Mouse (Mus musculus): ENCODE results near the gene Bicral. TPM values are rescaled to one million over a fixed set of nuclear protein-coding genes. Genes with fewer than 3 reads are reported as not detected.

Bicral gene
- polyA plus RNA-seq (2015; fragmentation: Illumina TruSeq; extraction: RNeasy Lipid Tissue Mini Kit (QIAGEN cat#74804); ENCODE audit: insufficient read depth, low replicate concordance), result 33.0 TPM

DNA sequence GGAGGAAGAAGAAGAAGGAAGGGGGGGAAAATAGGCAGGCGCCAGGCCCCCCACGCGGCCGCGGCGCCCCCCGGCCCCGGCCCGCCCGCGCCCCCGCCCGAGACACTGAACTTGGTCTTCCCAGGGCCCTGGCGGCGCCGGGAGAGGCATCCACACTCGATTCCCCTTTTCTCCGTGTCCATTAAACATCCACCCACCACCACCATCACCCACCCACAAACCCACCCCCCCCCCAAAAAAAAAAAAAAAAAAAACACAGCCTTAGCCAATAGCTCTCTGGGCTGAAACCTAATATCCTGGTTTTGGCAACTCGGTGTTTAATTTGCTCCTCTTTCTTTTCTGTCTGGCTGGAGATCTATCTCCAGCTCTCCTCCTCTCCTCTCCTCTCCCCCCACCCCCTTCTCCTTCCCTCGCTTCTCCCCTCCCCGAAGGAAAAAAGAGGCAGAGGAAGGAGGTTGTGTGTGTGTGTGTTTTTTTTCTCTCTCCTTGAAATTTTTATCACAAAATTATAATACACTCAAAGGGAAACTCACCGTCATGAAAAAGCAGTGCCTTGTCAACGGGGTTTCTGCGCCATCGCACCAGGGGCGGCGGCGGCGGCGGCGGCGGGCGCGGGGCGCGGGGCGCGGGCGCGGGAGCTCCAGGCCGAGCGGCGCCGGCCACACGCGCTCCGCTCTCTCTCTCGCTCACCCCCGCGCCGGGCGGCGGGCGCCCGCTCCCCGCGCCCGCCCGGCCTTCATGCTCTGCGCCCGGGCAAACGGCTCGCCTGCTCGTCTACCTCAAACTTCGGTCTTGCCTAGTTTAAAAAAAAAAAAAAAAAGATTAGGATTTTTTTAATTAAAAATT lies at the start of gene Bicral:
Gene Bicral (minus strand): TSS at position 580 of the 846 bp plus-strand sequence.

DNA sequence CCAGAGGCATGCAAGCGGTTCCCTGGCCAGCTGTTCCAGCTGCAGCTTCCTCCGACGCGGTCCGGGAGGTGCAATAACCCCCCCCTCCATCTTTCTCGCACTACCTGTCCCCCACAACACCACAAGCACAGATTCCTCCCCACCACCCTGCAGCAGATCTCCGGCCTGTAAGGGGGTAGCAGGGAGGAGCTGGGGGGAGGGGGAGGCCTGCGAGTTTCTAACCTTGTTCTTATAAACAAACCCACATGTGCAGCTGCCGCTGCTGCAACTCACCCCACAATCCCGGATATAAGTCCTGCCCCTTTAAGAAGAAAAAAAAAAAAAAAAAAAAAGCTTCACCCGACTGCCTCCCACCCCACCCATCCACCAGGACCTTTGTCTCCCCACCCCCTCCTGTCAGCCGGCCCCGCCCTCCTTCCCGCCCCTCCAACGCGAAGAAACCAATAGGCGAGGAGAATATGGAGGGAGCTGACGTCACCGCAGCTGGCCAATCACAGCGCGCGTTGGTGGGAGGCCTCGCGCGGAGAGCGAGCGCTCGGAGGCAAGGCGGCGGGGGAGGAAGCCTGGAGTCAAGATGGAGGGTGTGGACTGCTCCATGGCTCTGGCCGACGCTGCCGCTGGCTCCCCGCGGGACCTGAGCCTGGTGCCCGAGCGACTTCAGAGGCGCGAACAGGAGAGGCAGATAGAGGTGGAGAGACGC lies 32.0 kb upstream of the Bicral start, which contains the start of gene Tbcc:
Gene Tbcc (plus strand): TSS at position 569 of the 700 bp plus-strand sequence.

DNA sequence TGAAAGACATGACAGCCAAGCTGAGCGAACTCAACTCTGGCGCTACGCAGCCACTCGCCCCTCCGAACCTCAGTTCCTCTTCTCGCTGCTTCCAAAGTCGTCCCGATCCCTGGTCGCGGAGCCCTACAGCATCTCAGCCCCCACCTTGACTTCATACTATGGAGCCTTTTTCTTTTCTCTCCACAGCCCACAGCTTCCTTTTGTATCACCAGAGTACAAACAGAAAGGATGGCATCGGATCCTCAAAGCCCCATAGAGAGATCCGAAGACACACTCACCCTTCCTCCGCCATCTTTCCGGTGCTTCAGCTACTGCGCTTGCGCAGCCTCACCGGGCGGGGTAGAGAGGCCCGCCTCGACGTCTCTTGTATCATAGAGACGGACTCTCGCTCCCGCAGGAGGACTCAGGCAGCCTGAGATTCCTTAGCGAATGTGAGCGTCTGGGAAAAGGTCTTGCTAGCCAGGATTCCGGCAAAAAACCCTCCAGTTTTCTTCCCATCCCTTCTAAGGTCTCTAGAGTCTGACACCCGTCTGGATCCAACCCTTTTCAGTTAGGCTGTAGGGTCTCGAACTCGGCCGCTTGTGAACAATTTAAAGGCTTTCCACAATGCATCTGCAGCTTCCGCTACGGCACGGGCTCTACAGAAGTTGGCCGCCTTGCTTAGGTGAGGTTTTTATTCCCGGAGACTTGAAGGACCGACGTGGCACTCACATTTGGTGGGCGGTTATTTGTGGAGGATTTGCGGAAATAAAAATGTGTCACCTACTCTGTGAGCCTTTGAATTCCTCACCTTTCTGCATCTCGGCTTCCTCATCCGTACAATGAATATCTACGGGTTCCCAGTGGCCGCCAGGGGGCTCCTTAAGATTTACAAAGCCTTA lies 75.7 kb downstream of the Bicral start, which contains the start of gene Rpl7l1:
Gene Rpl7l1 (minus strand): TSS at position 332 of the 881 bp plus-strand sequence.

DNA sequence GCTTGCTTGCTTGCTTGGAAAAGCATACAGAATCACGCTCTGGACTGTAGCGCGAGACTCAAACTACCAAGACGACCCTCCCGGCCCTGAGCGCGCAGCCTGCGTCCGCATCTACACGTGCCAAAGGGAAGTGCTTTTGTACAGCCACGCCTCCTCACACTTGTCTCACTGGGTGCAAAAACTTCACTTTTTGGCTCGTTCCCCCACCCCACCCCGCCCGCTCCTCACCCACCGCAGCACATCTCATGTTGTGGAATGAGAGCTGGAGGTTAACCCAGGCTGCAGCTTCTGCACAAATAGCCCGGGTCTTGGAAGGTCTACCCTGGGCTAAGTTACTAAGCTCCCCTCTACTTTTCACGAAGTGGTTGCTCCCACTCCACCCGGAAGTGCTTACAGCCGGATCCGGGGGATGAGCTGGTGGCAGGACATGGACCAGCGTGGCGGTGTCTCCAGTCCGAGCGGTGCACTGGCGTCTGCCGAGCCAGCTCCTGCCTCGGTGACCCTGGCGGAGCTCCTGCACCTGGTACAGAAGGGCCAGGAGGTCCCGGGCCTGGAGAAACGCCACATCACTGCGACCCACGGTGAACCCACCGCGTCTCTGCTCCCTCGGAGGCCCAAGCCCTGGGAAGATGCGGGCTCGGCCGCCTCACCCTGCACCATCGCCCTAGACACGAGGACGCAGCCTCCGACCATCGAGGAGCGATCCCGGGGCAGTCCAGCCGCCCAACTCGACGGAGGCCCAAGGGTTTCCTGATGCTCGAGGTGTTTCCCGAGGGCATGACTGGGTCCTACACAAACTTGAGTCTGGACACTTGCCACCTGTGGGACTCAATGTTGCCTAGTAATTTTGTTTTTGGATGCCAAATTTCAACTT lies 85.6 kb downstream of the Bicral start, which contains the start of gene 2310039H08Rik:
Gene 2310039H08Rik (plus strand): TSS at position 232 of the 874 bp plus-strand sequence.

DNA sequence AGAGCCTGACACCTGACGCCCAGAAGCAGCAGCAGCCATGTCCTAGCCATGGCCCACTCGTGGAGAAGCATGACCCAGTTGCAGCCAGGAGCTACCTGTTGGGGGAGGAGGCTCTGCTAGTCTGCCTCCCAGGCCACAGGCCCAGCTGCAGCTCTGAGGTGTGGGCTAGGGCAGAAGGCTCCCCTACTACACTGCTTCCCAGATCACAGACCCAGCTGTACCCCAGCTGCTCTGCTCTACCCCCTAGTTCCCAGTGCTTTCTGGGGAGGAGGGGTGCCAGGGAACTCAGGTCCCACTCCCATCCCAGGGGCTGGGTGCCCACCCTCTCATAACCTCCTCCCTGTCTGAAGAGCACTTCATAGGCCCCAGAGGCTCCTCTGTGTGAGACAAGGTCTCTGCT lies 94.7 kb downstream of the Bicral start, which contains the start of gene Ptcra:
Gene Ptcra (minus strand): TSS at position 169 of the 400 bp plus-strand sequence.

DNA sequence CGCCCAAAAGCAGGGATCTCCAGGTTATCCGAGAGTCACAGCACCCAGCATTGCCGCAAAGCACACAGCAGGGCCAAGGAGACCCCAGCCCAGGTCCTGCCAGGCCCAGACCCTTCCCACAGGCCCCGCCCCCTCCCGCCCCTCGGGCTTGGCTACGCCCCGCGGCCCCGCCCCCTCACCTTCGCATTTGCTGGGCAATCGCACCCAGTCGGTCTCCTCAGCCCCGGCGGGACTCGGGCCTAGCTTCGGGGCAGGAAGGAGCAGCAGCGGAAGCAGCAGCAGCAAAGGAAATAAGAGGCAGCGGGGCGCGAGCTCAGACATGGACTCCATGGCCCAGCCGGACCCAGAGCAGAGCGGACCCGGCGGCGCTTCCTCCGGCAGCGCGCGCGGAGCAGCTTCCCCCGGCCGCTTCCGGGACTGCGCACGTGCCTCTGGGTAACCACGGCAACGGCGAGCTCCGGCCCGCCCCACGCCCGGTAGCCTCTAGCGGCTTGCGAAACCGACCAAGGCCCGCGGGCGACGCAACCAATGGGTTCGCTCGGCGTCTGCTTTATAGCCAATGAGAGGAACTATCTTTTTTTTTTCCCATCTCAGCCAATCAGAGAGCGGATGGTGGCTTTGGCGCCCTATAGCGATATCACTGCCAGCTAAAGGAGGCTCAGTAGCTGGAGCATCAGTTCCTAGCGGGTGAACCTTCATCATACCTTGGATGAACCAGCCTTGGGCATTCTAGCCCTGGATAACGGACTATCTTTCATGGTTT lies 106.3 kb downstream of the Bicral start, which contains the start of gene Cnpy3:
Gene Cnpy3 (minus strand): TSS at position 421 of the 763 bp plus-strand sequence.

Other genes starting within 250 kb of the Bicral start
- gene Ptk7, start 229.0 kb downstream of the Bicral start, polyA plus RNA-seq (2015; fragmentation: Illumina TruSeq; extraction: RNeasy Lipid Tissue Mini Kit (QIAGEN cat#74804); ENCODE audit: insufficient read depth, low replicate concordance), result 2.3 TPM
- gene Klc4, start 212.5 kb downstream of the Bicral start, polyA plus RNA-seq (2015; fragmentation: Illumina TruSeq; extraction: RNeasy Lipid Tissue Mini Kit (QIAGEN cat#74804); ENCODE audit: insufficient read depth, low replicate concordance), result 5.2 TPM
- gene Mrpl2, start 212.3 kb downstream of the Bicral start, polyA plus RNA-seq (2015; fragmentation: Illumina TruSeq; extraction: RNeasy Lipid Tissue Mini Kit (QIAGEN cat#74804); ENCODE audit: insufficient read depth, low replicate concordance), result 16.5 TPM
- 2.9 TPM for gene Cul7, start 208.1 kb downstream of the Bicral start, polyA plus RNA-seq (2015; fragmentation: Illumina TruSeq; extraction: RNeasy Lipid Tissue Mini Kit (QIAGEN cat#74804); ENCODE audit: insufficient read depth, low replicate concordance)
- gene Rrp36, start 184.1 kb downstream of the Bicral start, polyA plus RNA-seq (2015; fragmentation: Illumina TruSeq; extraction: RNeasy Lipid Tissue Mini Kit (QIAGEN cat#74804); ENCODE audit: insufficient read depth, low replicate concordance), result 14.0 TPM
- gene Mea1, start 179.7 kb downstream of the Bicral start, polyA plus RNA-seq (2015; fragmentation: Illumina TruSeq; extraction: RNeasy Lipid Tissue Mini Kit (QIAGEN cat#74804); ENCODE audit: insufficient read depth, low replicate concordance), result 41.4 TPM
- 35.6 TPM for gene Klhdc3, start 177.6 kb downstream of the Bicral start, polyA plus RNA-seq (2015; fragmentation: Illumina TruSeq; extraction: RNeasy Lipid Tissue Mini Kit (QIAGEN cat#74804); ENCODE audit: insufficient read depth, low replicate concordance)
- 26.7 TPM for gene Ppp2r5d, start 153.4 kb downstream of the Bicral start, polyA plus RNA-seq (2015; fragmentation: Illumina TruSeq; extraction: RNeasy Lipid Tissue Mini Kit (QIAGEN cat#74804); ENCODE audit: insufficient read depth, low replicate concordance)
- 6.5 TPM for gene Pex6, start 147.0 kb downstream of the Bicral start, polyA plus RNA-seq (2015; fragmentation: Illumina TruSeq; extraction: RNeasy Lipid Tissue Mini Kit (QIAGEN cat#74804); ENCODE audit: insufficient read depth, low replicate concordance)
- 0.36 TPM for gene Gnmt, start 129.3 kb downstream of the Bicral start, polyA plus RNA-seq (2015; fragmentation: Illumina TruSeq; extraction: RNeasy Lipid Tissue Mini Kit (QIAGEN cat#74804); ENCODE audit: insufficient read depth, low replicate concordance)
- 59.2 TPM for gene Cnpy3, start 106.3 kb downstream of the Bicral start, polyA plus RNA-seq (2015; fragmentation: Illumina TruSeq; extraction: RNeasy Lipid Tissue Mini Kit (QIAGEN cat#74804); ENCODE audit: insufficient read depth, low replicate concordance)
- gene Ptcra, start 94.8 kb downstream of the Bicral start, polyA plus RNA-seq (2015; fragmentation: Illumina TruSeq; extraction: RNeasy Lipid Tissue Mini Kit (QIAGEN cat#74804); ENCODE audit: insufficient read depth, low replicate concordance), result not detected
- gene 2310039H08Rik, start 85.8 kb downstream of the Bicral start, polyA plus RNA-seq (2015; fragmentation: Illumina TruSeq; extraction: RNeasy Lipid Tissue Mini Kit (QIAGEN cat#74804); ENCODE audit: insufficient read depth, low replicate concordance), result 6.3 TPM
- gene Rpl7l1, start 75.8 kb downstream of the Bicral start, polyA plus RNA-seq (2015; fragmentation: Illumina TruSeq; extraction: RNeasy Lipid Tissue Mini Kit (QIAGEN cat#74804); ENCODE audit: insufficient read depth, low replicate concordance), result 104 TPM
- 5.2 TPM for gene Tbcc, start 32.2 kb upstream of the Bicral start, polyA plus RNA-seq (2015; fragmentation: Illumina TruSeq; extraction: RNeasy Lipid Tissue Mini Kit (QIAGEN cat#74804); ENCODE audit: insufficient read depth, low replicate concordance)
- gene Prph2, start 52.0 kb upstream of the Bicral start, polyA plus RNA-seq (2015; fragmentation: Illumina TruSeq; extraction: RNeasy Lipid Tissue Mini Kit (QIAGEN cat#74804); ENCODE audit: insufficient read depth, low replicate concordance), result not detected
- 57.4 TPM for gene Ubr2, start 152.1 kb upstream of the Bicral start, polyA plus RNA-seq (2015; fragmentation: Illumina TruSeq; extraction: RNeasy Lipid Tissue Mini Kit (QIAGEN cat#74804); ENCODE audit: insufficient read depth, low replicate concordance)